Mouse (Mus musculus): ENCODE results near the gene Myo1e. TPM values are rescaled to one million over a fixed set of nuclear protein-coding genes. Genes with fewer than 3 reads are reported as not detected.

Myo1e gene
- total and polyA plus RNA-seq, 3 experiments, result 82.3 to 186 (median 98.7) TPM

DNA sequence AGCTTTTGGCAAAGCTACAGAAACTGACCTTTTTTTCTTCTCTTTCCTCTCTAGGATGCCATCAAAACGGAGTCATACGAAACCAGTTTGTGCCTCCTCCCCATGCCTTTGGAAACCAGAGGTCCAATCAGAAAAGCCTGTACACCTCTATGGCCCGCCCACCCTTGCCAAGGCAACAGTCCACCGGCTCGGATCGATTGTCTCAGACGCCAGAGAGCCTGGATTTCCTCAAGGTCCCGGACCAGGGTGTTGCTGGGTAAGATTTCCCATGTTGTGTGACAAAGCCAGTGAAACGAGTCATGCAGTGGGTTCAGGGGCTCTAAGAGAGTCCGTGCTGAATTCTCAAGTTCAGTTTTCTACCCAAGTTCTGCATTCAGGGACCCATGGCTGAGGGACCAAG, 176.6 kb downstream of the Myo1e start:
- dilution Hi-C loops (cut with MboI; ENCODE audit: extremely low pct_ligation_motif_present, extremely low pct_unique_long_range_greater_than_20kb, low sequenced_read_pairs), result no loop called here
- no peak for DNase-seq (ENCODE audit: extremely low read depth)

DNA sequence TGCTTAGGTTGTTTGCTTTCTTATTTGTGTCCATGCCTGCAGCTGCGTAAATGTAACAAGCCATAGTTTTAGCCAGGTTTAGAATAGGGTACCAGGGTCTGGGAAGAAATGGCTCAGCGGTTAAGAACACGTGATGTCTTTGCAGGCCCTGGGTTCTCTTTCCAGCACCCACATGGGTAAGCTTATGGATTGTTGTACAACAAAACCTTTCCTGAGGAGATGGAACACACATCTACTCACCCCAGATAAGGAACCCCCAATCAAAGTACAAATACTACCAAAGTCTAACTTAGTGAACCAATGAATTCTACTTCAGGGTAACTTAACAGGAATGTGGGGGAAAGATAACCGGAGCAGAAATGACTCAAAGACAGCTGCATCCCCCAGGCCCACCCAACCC, 177.3 kb downstream of the Myo1e start:
- Histone ChIP-seq H3K4me2 (ENCODE audit: insufficient read depth, low read depth, poor library complexity, severe bottlenecking) (no peak overlapping the region), H3K79me2 (replicated peaks; ENCODE audit: control insufficient read depth, extremely low read depth, insufficient read depth, poor library complexity, severe bottlenecking) (no peaks in the 10 kb centered on the region), H3K4me1 (ENCODE audit: control insufficient read depth in 1 of 2, insufficient read depth in 2 of 2) (0 out of 4 replicates have a peak, but pooled peaks cover 0 to 2% of the 10 kb centered on the region in 2 experiments), H3K27ac (ENCODE audit: insufficient read depth, low read depth) (no peak overlapping the region), H3K4me3 (replicated peaks in 1 of 3; ENCODE audit: low read depth in 2 of 3, low read length in 2 of 3, poor library complexity in 1 of 3) (no peak overlapping the region), H3K27me3 (replicated peaks) (no peaks in the 10 kb centered on the region), H3K9me3 (replicated peaks; ENCODE audit: low read length) (no peaks in the 10 kb centered on the region), H3K9ac (ENCODE audit: insufficient read depth, low read depth) (no peak overlapping the region), H3K36me3 (replicated peaks in 1 of 2; ENCODE audit: control insufficient read depth in 1 of 2, insufficient read depth in 1 of 2, low read length in 1 of 2) (peaks cover 86 to 95% of the 10 kb centered on the region in 2 experiments)
- in situ Hi-C loops (cut with MboI; ENCODE audit: low pct_ligation_motif_present, low pct_unique_long_range_greater_than_20kb, low sequenced_read_pairs) (no loop called here), dilution Hi-C loops (cut with MboI; ENCODE audit: extremely low pct_ligation_motif_present, extremely low pct_unique_long_range_greater_than_20kb, low sequenced_read_pairs) (no loop called here)
- no peak for DNase-seq (ENCODE audit: extremely low read depth)
- no peak for TF ChIP-seq TCF12 (IDR thresholded peaks at IDR 0.05; ENCODE audit: low read depth, low read length)
- no peak for TF ChIP-seq CHD1 (IDR thresholded peaks at IDR 0.05; ENCODE audit: low read depth, low read length)
- TF ChIP-seq SIN3A (IDR thresholded peaks at IDR 0.05; ENCODE audit: low read length), result no peak
- no peak for TF ChIP-seq CTCF (conservative IDR thresholded peaks at IDR 0.05 in 1 of 2, IDR thresholded peaks at IDR 0.05 in 1 of 2; ENCODE audit: low read depth in 2 of 2, low read length in 2 of 2)
- no peak for TF ChIP-seq JUN (IDR thresholded peaks at IDR 0.05; ENCODE audit: insufficient read depth, low read depth, low read length)
- TF ChIP-seq E2F4 (IDR thresholded peaks at IDR 0.05; ENCODE audit: insufficient replicate concordance, low read depth, low read length), result no peak
- TF ChIP-seq IRF4 (IDR thresholded peaks at IDR 0.05; ENCODE audit: low read depth, low read length), result no peak
- no peak for TF ChIP-seq ELF1 (IDR thresholded peaks at IDR 0.05; ENCODE audit: low read depth, low read length)
- no peak for TF ChIP-seq ZMIZ1 (IDR thresholded peaks at IDR 0.05; ENCODE audit: low read depth, low read length)
- TF ChIP-seq JUND (conservative IDR thresholded peaks at IDR 0.05; ENCODE audit: low read depth, low read length), result no peak
- no peak for TF ChIP-seq HCFC1 (IDR thresholded peaks at IDR 0.05; ENCODE audit: low read depth, low read length)
- TF ChIP-seq ZNF384 (IDR thresholded peaks at IDR 0.05; ENCODE audit: low read depth, low read length), result no peak
- no peak for TF ChIP-seq NELFE (IDR thresholded peaks at IDR 0.05; ENCODE audit: low read depth, low read length)

More for the DNA sequence above, 176.6 kb downstream of the Myo1e start:
- Histone ChIP-seq H3K4me1 (ENCODE audit: control insufficient read depth in 1 of 2, insufficient read depth in 2 of 2) (0 out of 4 replicates have a peak, but pooled peaks cover 0 to under 1% of the 10 kb centered on the region in 2 experiments), H3K27me3 (replicated peaks) (no peaks in the 10 kb centered on the region), H3K9me3 (replicated peaks; ENCODE audit: low read length) (no peaks in the 10 kb centered on the region), H3K27ac (ENCODE audit: insufficient read depth, low read depth) (no peak overlapping the region), H3K36me3 (replicated peaks in 1 of 2; ENCODE audit: control insufficient read depth in 1 of 2, insufficient read depth in 1 of 2, low read length in 1 of 2) (peaks cover 84 to 93% of the 10 kb centered on the region in 2 experiments), H3K4me2 (ENCODE audit: insufficient read depth, low read depth, poor library complexity, severe bottlenecking) (no peak overlapping the region), H3K9ac (ENCODE audit: insufficient read depth, low read depth) (no peak overlapping the region), H3K79me2 (replicated peaks; ENCODE audit: control insufficient read depth, extremely low read depth, insufficient read depth, poor library complexity, severe bottlenecking) (no peaks in the 10 kb centered on the region), H3K4me3 (replicated peaks in 1 of 3; ENCODE audit: low read depth in 2 of 3, low read length in 2 of 3, poor library complexity in 1 of 3) (no peak overlapping the region)
- in situ Hi-C loops (cut with MboI; ENCODE audit: low pct_ligation_motif_present, low pct_unique_long_range_greater_than_20kb, low sequenced_read_pairs), result no loop called here
- TF ChIP-seq ETS1 (conservative IDR thresholded peaks at IDR 0.05; ENCODE audit: low read depth, low read length) (no peak), ZKSCAN1 (IDR thresholded peaks at IDR 0.05; ENCODE audit: borderline replicate concordance, low read depth, low read length) (no peak), UBTF (IDR thresholded peaks at IDR 0.05; ENCODE audit: low read depth, low read length) (no peak), PAX5 (IDR thresholded peaks at IDR 0.05; ENCODE audit: low read length) (no peak), CTCF (conservative IDR thresholded peaks at IDR 0.05 in 1 of 2, IDR thresholded peaks at IDR 0.05 in 1 of 2; ENCODE audit: low read depth in 2 of 2, low read length in 2 of 2) (no peak), ZNF384 (IDR thresholded peaks at IDR 0.05; ENCODE audit: low read depth, low read length) (no peak), MEF2A (IDR thresholded peaks at IDR 0.05; ENCODE audit: borderline replicate concordance, low read depth, low read length) (no peak), NRF1 (IDR thresholded peaks at IDR 0.05; ENCODE audit: low read depth, low read length) (no peak)
